Mouse (Mus musculus): ENCODE measurements at regions not wholly inside any gene's neighbourhood (a gene's known extent, or its start where the extent isn't known, plus 50 kb on each side); places are given as distances from the start of the nearest gene placed in this dataset.
"Not testable (repeated sequence)": the region's sequence is repeated elsewhere in the genome, so short reads cannot be mapped to it uniquely, and the experiment has no call there.

DNA sequence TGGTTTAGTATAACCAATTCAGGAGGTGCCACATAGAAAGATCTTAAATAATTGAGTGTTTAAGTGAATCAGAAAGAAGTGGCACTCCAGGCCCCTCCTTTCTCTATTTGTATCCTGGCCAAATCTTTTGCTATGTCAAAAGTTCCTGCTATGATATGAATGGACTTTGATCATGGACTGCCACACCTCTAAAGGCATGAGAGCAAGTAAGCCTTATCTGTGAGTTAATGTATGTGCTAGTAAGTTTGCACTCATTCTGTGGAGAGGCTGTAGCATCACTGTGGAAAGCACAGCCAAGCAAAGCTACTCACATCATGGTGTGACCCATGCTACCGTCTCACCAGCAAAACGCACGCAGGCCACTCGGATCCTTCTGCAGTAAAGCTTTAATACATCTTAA, 140.2 kb downstream of the Jrkl start:
- intact Hi-C loops (cut with DNase I): no loop called here
- no peak for DNase-seq

DNA sequence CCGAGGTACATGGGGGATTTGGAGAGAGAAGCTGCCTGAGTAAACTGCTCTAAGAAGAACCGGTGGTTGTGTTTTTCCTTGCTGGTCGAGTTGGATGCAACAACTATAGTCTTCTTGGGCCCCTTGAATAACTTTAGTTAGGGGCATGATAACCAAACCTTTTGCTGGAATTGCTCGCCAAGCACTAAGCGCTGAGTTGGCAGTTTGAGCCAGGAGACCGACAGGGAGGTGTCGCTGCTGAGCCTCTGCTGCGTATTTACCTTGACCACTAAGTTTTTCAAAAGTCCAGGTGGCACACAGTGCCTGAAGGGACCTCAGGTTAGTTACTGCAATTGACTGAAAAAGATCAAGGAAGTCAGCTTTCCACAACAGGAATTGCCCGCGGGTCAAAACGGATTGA, 162.0 kb downstream of the Jrkl start:
- intact Hi-C loops (cut with DNase I): no loop called here
- no peak for DNase-seq

DNA sequence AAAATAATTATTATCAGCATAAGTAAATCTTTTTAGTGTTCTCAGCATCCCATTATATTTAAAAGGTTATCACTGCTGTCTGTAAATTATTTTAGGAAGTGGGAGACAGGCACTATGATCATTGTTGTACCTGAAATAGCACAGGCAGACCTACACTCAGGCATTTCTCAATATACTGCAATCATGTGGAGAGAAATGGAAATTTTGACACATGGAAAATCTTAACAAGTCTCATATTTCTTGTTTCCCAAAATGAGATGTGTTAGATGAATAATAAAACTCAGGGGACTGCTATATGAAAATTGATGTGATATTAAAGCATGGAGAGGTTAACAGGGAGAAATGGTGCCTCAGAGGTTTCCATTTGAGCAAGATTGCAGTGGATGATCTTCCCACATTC, 196.6 kb downstream of the Jrkl start:
- no peak for DNase-seq
- intact Hi-C loops (cut with DNase I): no loop called here

DNA sequence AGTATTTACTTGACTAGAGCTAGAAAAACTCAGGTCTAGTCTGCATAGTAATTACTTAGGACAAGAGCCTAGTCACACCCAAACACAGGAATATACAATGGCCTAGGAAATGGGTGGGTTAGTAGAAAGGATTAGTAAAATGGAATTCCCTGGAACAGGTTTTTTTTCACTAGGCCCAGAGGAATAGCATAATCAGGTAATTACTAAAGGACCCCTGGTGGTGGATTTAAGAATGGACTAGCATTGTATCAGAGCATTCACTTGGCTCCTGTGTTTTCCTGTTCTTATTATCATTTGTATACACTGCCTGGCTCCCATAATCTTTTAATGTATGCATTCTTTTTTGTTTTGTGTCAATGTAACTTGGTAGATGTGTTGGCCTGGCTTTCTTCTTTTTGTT, 226.6 kb downstream of the Jrkl start:
- no peak for DNase-seq
- intact Hi-C loops (cut with DNase I): no loop called here

DNA sequence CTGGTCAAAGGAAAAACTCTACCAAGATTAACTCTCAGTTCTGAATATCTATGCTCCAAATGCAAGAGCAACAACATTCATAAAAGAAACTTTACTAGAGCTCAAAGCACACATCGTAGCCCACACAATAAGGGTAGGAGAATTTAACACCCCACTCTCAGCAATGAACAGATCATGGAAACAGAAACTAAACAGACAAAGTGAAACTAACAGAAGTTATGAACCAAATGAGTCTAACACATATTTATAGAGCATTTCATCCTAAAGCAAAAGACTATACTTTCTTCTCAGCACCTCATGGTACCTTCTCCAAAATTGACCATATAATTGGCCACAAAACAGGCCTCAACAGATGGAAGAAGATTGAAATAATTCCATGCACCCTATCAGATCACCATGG, 262.4 kb downstream of the Jrkl start:
- intact Hi-C loops (cut with DNase I); DNase-seq: not testable (repeated sequence)

DNA sequence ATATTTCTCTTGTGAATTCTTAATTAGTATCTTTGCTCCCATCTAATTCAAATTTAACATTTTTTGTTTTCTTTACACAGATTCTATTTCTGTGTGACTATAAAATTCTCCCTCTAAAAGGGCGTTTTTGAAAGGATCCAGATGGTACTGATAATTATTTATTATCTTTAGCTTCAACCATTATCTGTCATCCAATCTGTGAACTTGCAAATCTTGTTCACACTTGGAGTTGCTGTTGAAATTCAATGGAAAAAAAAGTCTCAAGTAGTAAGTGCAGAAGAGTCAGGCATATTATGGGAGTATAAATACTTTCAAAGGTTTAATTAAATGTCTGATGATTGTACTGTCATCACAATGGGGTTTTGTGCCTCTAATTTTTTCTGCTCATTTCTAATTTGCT, 272.6 kb downstream of the Jrkl start:
- DNase-seq: no peak
- intact Hi-C loops (cut with DNase I): no loop called here

DNA sequence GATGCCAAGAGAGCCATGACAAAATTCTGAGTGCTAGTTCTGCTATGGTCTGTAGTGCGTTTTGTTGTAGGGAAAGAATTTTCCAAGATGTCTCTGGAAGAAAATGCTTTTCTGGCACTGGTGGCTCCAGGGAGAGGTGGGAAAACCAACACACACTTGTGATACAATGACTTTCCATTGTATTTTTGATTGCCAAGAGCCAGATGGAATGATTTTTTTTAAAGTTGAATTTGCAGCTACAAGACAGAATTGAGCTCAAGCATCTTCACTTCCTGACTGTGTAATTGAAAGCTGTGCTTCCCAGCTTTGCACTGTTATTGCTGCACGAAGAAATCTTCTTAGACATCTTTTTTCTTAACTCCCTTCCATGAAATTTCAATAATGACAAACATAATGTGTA, 285.3 kb downstream of the Jrkl start:
- no peak for DNase-seq
- intact Hi-C loops (cut with DNase I): no loop called here

DNA sequence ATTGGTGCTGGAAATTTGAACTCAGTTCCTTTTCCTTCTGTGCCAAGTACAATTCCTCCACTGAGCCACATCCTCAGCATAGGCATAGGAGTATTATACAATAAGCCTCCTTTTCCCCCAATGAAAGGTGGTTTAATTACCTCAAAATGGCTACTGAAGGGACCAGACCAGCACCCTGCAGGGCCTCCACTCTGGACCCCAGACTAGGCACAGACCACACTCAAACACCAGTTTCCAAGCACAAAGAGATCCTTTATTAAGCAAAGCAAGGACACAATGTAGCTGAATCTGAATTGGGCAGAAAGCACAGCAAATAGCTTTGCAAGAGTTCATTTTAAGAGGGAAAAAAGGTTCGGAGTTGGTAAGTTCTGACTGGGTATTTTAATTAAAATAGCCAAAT, 299.5 kb downstream of the Jrkl start:
- intact Hi-C loops (cut with DNase I): no loop called here
- no peak for DNase-seq

DNA sequence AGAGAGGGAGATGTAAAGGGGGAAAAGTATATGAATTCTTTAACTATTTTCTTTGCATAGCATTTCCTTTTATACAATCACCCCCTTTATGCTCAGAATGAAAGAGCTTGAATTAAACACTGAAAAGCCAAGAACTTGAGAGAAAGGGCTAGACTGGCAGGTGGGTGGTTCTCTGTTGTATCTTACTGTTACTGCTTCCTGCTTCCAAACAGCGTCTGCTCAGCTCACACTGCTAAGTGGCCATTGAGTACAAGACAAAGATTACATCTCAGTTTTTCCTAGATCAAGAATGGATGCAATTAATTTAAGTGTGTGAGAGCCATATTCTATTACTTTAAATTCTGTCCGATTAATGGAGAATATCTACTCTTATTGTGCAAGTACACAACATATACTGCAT, 300.2 kb downstream of the Jrkl start:
- intact Hi-C loops (cut with DNase I): no loop called here
- DNase-seq: no peak

DNA sequence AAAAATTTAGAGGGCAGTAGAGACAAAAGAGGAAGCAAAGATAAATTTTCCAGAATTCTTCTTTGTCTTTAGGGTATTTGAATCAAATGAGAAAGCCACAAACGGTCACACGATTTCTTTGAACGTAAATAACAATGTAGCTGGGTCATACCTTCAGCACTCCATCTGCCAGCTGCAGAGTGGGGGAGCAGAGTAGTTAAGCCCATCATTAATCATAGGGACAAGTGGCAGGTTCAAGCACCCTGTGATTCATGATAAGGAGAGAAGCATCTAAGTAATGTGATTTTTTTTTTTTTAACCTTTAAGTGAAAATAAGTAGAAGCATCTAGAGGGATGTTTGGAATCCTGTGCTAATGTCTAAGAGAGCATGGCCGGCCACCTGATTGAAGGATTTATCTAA, 300.6 kb downstream of the Jrkl start:
- intact Hi-C loops (cut with DNase I): no loop called here
- no peak for DNase-seq

DNA sequence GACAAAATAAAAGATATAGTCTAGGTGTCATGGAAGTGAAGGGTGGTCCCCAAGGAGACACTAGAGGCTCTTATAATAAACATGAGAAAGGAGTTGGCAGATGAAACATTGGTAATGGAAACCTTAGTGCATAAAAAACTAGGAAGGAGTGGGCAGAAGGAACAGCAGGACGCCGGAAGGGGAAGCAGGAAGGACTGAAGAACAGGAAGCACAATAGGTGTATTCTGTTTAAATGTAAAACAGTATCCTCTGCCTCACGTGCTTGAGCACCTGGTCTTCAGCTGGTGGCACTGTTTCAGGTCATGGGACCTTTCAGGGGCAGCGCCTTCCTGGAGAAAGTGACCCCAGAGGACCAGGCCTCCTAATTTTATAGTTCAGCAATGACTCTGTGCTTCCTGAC, 310.6 kb downstream of the Jrkl start:
- DNase-seq: no peak
- intact Hi-C loops (cut with DNase I): no loop called here

DNA sequence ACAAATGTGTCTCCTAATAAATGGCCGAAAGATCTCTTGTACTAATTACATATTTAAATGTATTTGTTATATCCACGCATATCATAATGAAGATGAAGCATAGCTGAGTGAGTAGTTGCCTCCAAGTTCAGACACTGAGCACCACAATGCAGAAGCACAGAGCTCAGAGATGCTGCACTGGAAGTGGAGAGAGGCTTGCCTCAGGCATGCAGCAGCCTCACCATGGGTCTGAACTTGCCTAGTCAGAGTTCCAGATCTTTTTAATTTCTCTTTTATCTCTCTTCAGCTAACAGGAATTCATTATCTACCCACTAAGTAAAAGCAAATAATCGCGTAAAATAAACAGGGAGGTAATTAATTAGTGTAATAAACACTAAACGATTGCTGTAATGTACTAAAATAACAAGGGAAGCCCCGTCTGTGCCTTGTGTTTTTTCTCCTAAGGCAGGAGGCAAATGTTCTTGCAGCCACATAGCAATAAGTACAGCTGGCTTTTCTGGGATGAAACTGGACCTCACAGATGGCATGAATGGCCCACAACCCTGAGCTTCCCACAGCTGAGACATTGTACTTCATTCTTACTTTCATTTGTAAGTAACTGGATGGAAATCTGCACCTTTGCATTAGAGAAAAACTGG, 320.0 kb downstream of the Jrkl start:
- intact Hi-C loops (cut with DNase I): no loop called here
- no peak for DNase-seq

DNA sequence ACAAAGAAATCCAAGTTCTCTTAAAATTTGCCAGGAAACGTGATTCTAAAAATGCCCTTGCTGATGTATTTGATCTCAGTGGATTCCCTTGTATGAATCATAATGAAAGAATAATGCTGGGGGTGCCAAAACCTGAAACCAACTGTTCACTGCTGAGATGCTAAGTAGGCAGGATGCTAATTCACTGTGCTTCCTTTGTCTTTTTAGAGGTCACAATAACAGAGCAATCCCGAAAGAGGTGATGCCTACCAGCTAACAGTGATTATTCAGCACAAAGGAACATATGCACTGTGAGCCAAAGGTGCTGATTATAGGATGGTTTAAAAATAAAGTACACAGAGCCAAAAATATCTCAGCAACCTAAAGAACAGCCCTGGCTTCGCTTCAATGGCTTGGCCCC, 344.9 kb downstream of the Jrkl start:
- DNase-seq: no peak
- intact Hi-C loops (cut with DNase I): no loop called here

DNA sequence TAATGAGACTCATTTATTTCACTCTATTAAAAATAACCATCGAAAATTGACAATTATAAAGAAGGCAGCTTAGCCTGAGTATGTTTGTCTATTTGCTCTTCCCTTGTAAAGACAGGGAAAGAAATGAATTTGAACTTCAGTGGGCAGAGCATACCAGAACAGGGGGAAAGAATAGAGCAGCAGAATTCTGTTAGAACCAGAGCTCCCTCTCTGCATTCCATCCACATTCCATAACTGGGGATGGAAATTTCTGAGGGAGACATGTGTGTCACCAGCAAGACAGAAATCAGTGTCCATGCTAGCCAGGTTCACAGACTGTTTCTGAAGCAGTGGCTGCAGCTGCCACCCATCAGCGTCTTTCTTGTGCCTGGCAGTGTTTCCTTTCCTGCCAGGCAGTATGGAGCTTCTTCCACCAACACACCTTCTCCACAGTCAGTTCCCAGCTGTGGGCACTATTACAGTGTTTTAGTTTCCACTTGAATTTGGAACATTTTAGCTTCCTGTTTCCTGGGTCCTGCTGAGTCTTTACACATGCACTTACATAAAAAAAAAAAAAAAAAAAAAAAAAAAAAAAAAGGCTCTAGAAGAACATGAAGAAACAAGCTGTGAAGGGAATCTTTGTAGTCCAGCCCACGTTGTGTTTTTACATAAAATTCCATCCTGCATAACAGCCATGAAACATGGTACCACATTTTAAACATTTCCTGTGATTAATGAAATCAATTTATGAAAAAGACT, 365.7 kb downstream of the Jrkl start:
- intact Hi-C loops (cut with DNase I): no loop called here
- DNase-seq: no peak

DNA sequence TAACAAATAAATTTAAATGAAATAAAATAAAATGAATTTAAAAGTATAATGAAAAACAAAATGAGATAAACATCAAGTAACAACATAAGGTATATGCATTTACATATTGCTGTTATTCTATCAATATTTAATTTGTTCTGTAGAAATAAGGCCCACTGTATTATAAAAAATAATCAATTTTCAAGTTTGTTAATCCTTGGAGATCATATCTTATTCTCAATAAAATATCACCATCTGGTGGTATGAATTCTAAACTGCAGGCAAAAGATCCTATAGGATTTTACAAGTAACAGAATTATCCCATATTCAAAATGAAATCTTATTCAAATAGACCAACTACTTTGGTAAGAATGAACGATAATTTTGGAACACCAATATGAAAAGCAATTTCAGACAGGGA, 369.1 kb downstream of the Jrkl start:
- no peak for DNase-seq
- intact Hi-C loops (cut with DNase I): no loop called here

DNA sequence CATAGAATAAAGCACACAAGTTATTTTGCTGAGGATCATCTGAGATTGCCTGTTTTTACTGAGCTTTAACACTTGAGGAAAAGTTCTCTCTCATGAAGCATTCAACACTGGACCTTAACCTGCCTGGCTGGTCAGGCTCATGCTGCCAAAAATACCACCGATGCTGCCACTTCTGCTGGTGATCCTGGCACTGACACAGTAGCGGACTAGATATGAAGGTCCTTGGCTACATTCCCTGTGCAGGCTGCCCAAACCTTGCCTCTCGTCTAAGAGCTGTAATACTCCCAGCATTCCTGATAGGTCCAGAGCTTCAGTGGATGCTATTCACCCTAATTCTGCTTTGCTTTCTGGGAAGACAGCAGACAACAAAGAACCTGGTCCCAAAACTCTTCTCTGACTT, 374.7 kb downstream of the Jrkl start:
- intact Hi-C loops (cut with DNase I): no loop called here
- DNase-seq: peak; percentile 3 to 13
